Mouse (Mus musculus) adrenal gland, adult 8-10 months (tissue): ENCODE data around the gene Stat2. TPM values are rescaled to one million over a fixed set of nuclear protein-coding genes. Genes with fewer than 3 reads are reported as not detected.

Experiments
- DNase-seq: peaks from one replicate; pipeline ENCODE4 v3.0.0; 2022
- total RNA-seq, 4 experiments: library from RNA; stranded (reverse); gene quantifications; 2 replicates each; pipeline ENCODE4 v1.2.4; 2022

Gene Stat2
- total RNA-seq, 4 experiments from 2014 or later, result 46.9 to 69.7 (median 57.7) TPM

DNA sequence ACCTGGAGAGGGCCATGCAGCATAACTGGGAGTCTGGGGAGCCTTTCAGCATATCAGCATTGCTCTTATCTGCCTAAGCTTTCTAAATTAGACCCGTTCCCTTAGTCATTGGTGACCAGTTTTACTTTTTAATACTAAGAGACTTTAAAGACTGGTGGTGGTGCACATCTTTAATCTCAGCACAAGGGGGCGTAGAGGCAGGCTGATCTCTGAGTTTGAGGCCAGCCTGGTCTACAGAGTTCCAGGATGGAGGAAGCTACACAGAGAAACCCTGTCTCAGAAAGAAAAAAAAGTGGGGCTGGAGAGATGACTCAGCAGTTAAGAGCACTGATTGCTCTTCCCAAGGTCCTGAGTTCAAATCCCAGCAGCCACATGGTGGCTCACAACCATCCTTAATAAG lies 69.9 kb downstream of the Stat2 start:
- DNase-seq, result no peak

Other genes starting within 250 kb of the Stat2 start
- gene Naca, start 235.0 kb upstream of the Stat2 start, total RNA-seq, result 100 to 1,000 TPM; 560 to 666 (median 578) TPM
- gene Ptges3, start 211.6 kb upstream of the Stat2 start, total RNA-seq, result 100 to 1,000 TPM; 128 to 203 (median 146) TPM
- 1,000 to 10,000 TPM; 1,737 to 2,601 (median 2,176) TPM for gene Atp5b, start 187.3 kb upstream of the Stat2 start, total RNA-seq
- 10 to 100 TPM; 52.9 to 78.0 (median 62.7) TPM for gene Baz2a, start 179.0 kb upstream of the Stat2 start, total RNA-seq
- 100 to 1,000 TPM in 2 of 4 experiments, 10 to 100 TPM in 2; 83.6 to 110 (median 99.3) TPM for gene Rbms2, start 90.3 kb upstream of the Stat2 start, total RNA-seq
- gene Gls2, start 76.1 kb upstream of the Stat2 start, total RNA-seq, result 1 to 10 TPM; 2.5 to 4.2 (median 3.5) TPM
- 10 to 100 TPM; 15.3 to 17.3 (median 16.9) TPM for gene Spryd4, start 58.8 kb upstream of the Stat2 start, total RNA-seq
- not detected for gene Mip, start 44.7 kb upstream of the Stat2 start, total RNA-seq
- gene Timeless, start 38.5 kb upstream of the Stat2 start, total RNA-seq, result 10 to 100 TPM in 2 of 4 experiments, 1 to 10 TPM in 2; 8.0 to 14.4 (median 11.1) TPM
- under 1 TPM in 1 of 4 experiments, not detected in 3; 0.56 TPM for gene Apon, start 16.5 kb upstream of the Stat2 start, total RNA-seq
- gene Apof, start 1.9 kb upstream of the Stat2 start, total RNA-seq, result 10 to 100 TPM in 2 of 4 experiments, 1 to 10 TPM in 2; 1.6 to 14.7 (median 6.9) TPM
- gene Il23a, start 28.2 kb downstream of the Stat2 start, total RNA-seq, result under 1 TPM in 2 of 4 experiments, not detected in 2; 0.22 to 0.28 TPM
- 10 to 100 TPM; 17.5 to 35.4 (median 24.2) TPM for gene Pan2, start 32.8 kb downstream of the Stat2 start, total RNA-seq
- gene Cnpy2, start 51.9 kb downstream of the Stat2 start, total RNA-seq, result 100 to 1,000 TPM; 172 to 202 (median 177) TPM
- 100 to 1,000 TPM; 197 to 297 (median 255) TPM for gene Cs, start 67.2 kb downstream of the Stat2 start, total RNA-seq
- gene Coq10a, start 98.4 kb downstream of the Stat2 start, total RNA-seq, result 100 to 1,000 TPM in 2 of 4 experiments, 10 to 100 TPM in 2; 72.2 to 114 (median 86.6) TPM
- 10 to 100 TPM; 53.7 to 90.5 (median 68.1) TPM for gene Ankrd52, start 106.6 kb downstream of the Stat2 start, total RNA-seq
- under 1 TPM in 2 of 4 experiments, not detected in 2; 0.24 to 0.40 TPM for gene Slc39a5, start 130.7 kb downstream of the Stat2 start, total RNA-seq
- 10 to 100 TPM; 76.6 to 93.8 (median 86.8) TPM for gene Nabp2, start 140.9 kb downstream of the Stat2 start, total RNA-seq
- 10 to 100 TPM; 39.1 to 55.4 (median 50.8) TPM for gene Rnf41, start 141.1 kb downstream of the Stat2 start, total RNA-seq
- gene Smarcc2, start 188.7 kb downstream of the Stat2 start, total RNA-seq, result 100 to 1,000 TPM; 103 to 155 (median 127) TPM
- gene Myl6, start 223.6 kb downstream of the Stat2 start, total RNA-seq, result 100 to 1,000 TPM; 760 to 841 (median 820) TPM
- gene Myl6b, start 228.1 kb downstream of the Stat2 start, total RNA-seq, result 10 to 100 TPM in 2 of 4 experiments, 1 to 10 TPM in 2; 4.8 to 11.6 (median 7.9) TPM